Mouse (Mus musculus) kidney, postnatal 4 days (tissue): ENCODE results near the gene Asb6.

ENCODE experiments used
- DNase-seq, 2 experiments: peaks; one replicate each; pipeline ENCODE4 v3.0.0; 2021; ENCODE audit warnings: mixed read lengths in 2 of 2

The Asb6 gene

DNA sequence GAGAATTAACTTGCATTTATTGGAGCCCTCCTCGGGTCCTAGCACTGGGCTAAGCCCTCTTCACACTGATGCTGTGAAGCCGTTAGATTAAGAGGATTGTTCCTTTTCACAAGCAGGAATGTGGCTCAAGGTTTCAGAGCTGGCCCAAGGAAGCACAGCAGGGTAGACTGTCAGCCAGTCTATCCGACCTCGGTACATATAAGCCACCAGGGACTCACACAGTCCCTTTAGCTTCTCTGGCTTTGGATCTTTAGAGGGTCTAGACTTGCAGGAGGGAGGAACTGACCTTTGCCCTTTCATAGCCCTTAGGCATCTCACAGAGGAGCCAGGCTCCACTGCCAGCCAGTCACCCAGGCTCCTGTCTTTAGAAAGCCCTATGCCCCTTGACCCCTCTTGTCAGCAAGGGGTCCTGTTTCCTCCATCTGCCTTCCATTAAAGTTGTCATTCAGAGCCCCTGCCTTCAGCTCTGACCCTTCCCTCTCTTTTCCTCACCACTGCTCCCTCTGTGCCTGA is at the start of gene Asb6:
Gene Asb6 (minus strand): TSS at position 51 of the 513 bp plus-strand sequence.
- DNase-seq = no peak

DNA sequence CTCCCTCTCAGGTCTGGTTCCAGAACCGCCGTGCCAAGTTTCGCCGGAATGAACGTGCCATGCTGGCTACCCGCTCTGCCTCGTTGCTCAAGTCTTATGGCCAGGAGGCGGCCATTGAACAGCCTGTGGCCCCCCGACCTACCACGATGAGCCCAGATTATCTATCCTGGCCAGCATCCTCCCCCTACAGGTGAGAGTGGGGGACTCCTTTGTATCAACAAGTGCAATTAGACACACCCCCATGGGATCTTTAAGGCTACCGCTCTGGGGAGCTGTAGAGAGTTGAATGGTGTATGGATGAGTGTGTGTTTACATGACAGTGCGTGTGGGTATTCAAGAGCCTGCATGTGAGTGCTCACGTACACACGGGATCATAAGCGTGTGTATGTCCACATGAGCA is 49.3 kb upstream of the Asb6 start:
- DNase-seq = no peak

DNA sequence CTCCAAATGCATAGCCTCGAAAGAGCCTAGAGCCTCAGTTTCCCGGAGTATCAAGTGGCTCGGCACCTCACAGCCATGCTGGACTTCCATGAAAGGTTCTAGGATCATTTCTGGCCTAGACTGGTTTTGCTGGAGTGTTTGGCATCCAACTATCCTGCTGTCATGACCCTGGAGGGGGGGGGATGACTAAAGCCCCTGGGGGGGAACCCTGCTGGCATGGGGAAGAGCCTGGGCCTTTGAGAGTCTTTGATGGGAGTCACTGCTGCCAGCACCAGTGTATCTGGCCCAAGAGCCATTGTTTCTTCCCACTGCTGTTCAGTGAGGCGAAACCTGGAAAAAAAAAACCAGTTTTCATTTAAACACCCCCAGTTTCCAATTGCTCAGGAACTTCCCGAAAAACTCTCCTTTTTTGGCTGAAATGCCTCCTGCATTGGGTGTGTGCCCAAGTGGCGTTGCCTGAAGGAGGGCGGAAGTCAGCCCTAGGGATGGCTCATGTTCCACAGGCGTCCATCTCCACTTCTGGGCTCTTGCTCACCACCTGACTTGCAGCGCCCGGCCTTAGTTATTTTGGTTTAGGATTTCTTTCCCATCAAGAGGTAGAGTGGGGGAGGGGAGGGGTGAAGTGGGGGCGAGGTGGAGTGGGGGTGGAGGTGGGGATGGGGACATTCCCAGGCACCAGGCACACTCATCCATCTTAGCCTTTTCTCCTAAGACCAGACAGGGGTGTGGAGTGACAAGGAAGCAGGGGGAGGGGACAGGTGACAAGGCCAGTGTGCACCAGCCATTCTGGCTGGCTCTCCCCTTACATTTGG is 45.7 kb upstream of the Asb6 start:
- DNase-seq = no peak

DNA sequence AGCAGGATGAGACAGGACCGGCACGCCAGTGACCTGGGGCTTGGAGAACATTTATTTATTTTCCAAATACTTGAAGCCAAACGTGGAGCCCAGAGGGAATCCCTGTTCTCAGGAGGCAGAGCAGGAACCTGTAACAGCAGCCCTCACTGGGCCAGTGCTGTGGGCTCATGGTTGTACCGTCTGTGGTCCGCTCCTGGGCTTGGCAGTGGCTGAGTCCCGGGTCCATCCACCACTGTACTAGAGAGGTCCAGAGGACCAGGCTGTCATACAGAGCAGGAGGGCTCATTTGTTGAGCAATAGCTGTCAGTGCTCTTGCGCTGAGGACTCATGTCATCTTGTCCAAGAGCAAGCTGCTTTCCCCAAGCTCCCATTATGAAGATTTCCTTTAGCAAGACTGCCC is 45.0 kb upstream of the Asb6 start:
- DNase-seq = no peak

DNA sequence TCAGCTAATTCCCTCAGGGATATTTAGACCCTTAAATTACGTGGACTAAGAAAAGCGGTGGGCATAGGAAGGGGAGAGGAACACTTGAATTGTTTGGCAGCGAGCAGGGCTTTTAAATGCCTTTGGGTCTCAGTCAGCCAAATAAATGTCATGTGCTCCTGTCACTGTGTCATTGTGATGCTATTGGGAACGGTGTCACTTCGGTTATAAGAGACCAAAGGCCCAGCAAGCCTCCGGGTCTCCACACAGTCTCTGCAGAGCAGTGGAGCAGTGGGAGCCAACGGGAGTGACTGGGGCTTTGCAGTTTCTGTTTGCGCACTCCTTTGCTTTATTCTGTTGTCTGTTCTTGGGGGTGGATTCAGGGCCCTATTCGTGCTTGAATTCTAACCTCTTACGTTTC is 44.3 kb upstream of the Asb6 start:
- no peak for DNase-seq

DNA sequence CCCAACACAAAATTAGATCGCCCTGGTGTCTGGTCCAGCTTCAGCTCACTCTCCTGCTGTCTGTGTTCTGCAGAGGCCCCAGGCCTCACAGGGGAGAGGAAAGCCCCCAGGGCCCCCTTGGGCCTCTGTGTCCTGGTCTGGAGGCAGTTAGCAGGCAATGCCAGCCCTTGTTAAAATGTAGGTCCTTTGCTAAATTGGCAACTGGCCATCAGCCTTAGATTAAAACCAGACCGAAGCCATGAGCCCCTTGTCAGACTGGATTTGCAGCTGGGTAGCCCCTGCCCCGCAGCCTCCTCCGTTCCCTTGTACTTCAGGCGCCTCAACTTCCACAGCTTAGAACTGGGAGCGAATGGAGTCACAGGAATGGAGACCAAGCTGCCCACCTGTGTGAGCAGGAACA is 42.5 kb upstream of the Asb6 start:
- no peak for DNase-seq

DNA sequence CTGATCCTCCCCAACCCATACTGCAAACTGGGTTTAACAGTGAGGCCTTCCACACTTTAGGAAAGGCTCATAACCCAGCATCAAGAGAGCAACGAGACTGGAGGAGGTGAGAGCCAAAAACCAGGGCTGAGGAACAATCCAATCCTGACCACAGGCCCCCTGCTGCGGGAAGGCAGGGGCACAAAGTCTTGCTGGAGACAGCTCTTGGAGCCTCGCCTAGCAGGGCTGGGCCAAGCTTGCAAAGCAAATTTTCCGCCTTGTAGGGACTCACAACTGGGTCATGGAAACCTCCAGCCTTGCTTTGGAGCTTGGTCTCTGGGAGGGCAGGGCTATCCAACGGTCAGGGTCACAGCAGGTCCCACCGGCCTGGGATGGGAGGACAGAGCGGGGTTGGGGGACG is 40.7 kb upstream of the Asb6 start:
- peak in 1 of 2 experiments; percentile 40 for DNase-seq

DNA sequence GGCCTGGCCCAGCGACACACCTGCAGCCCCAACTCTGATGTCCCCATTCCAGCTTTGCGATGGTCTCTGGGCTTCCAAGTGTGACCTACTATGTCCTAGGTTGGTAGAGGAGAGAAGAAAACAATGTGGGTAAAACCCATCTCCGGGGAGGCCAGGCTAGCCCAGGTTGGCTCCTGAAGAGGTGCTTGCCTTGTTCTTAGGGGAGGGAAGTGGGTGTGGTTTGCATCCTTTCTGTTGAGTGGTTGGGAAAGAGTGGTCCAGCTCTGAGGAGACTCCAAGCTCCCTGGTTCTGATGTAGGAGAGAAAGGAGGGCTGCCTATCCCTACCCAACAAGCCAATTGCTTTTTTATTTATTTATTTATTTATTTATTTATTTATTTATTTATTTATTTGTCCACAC is 35.3 kb upstream of the Asb6 start:
- DNase-seq = no peak

DNA sequence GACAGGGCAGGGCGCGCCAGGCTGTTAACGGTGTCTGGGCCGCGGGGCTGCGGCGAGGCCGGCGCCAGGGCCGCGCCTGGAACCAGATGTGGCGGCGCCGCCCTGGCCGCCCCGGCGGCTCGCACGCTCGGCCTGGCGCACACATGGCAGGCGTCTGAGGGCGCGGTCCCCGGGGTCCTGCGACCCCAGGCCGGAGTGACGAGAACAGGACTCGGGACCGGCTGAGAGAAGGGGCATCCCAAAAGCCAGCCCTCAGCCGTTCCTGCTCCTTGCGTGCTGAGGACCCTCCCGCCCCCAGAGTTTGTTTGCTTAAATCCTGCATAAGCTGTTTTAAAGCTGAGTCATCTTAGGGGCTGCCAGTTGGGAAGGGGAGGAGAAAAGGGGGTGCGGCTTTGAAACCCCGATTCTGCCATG is 34.8 kb upstream of the Asb6 start:
- DNase-seq = peak in 1 of 2 experiments; percentile 41

DNA sequence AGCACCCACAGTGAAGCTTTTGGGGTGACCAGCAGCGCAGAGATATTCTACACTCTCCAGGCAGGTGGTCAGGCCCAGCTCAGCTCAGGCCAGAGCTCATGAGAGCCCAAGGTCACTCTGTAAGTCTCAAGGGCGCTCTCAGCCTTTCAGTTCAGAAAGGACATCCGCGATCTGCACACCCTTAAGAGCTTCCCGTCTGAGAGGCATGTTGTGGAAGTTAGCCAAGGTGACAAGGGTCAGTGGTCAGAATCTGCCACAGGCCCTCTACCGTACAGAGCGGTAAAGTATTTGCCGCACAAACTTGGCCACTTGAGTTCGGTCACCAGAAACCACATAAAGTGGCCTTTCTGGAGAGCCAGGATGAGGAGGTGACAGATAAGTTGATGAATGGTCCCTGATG is 33.4 kb upstream of the Asb6 start:
- peak; percentile 41 to 50 for DNase-seq

DNA sequence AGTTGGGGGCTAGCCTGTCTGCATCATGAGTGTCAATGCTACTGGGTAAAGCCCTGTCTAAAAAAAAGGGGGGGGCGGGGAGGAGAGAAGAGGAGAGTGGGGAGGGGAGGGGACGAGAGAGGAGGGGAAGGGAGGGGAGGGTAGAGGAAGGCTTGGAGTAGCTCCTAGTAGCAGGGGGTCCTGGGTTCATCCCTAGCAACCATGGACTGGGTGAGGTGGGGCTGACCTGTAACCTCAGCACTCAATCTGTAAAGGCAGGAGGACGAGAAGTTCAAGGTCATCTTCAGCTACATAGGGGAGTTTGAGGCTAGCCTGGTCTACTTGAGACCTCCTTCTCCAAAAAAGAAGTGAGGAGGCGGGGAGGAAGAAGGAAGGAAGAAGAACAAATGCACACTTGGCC is 31.9 kb upstream of the Asb6 start:
- DNase-seq = no peak

DNA sequence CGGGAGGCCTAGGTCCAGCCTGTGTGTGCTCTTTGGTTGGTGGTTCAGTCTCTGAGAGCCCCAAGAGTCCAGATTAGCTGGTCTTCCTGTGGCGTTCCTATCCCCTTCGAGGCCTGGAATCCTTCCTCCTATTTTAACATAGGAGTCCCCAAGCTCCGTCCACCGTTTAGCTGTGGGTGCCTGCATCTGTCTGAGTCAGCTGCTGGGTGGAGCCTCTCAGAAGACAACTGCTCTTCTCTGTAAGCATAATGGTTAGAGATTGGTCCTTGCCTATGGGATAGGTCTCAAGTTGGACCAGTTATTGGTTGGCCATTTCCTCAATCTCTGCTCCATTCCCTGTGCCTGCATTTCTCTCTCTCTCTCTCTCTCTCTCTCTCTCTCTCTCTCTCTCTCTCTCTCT is 29.6 kb upstream of the Asb6 start:
- no peak for DNase-seq

DNA sequence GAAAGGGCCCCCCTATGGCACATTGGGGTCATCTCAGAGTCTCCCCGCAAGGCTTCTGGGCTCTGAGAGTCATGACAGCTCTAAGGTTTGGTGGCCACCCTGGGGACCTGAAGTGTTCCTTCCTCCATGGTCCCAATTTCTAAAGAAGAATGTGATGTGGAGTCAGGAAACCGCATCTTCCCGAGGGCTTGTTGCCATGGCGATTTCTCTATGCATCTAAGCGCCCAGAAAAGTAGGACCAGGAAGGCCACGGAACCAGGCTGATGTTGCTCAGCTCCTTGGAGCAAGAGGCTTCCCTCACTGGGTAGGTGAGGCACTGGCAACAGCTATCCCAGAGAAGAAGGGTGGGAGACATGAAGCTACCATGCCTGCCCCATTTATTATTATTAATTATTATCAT is 26.9 kb upstream of the Asb6 start:
- no peak for DNase-seq

DNA sequence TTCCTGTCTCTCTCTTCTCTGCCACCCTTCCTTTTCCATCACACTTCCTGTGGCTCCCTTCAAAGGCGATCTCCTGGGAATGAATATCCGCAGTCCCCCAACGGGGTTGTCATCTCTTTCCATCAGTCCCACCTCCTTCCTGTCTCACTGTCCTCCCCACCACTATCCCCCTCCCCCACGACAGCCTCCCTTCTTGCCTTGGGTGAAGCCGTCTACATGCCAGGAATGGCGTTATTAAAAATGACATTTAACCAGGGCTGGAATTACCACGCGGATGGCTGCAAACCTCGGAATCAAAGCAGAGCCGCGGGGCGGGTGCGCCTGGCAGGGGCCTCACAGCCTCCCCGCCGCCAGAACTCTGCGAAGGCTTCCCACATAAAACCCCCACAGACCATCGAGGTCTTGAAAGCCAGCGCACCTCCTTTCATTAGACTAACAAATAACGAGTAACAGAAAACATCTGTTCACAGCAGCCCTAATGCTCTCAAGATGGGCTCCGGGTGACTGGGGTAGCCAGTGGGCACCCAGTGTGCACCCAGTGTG is 22.7 kb upstream of the Asb6 start:
- DNase-seq = peak in 1 of 2 experiments; percentile 38

DNA sequence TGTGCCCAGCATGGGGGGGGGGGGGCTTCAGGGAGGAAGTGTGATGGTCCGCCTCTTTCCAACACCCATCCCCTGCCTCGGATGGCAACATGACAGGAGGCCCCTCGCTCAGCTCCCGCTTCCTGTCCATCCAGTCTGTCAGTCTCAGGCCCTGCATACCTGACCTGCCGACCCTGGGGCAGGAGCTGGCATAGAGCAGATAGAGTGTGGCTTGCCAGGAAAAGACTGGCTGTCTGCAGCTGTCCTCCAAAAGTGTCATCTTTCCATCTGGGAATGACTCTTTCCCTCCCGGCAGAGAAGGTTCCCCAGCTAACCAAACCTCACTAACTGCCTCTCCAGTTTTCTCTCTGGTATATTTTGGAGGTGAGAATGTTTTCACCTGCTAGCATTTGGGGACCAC is 20.4 kb upstream of the Asb6 start:
- no peak for DNase-seq

DNA sequence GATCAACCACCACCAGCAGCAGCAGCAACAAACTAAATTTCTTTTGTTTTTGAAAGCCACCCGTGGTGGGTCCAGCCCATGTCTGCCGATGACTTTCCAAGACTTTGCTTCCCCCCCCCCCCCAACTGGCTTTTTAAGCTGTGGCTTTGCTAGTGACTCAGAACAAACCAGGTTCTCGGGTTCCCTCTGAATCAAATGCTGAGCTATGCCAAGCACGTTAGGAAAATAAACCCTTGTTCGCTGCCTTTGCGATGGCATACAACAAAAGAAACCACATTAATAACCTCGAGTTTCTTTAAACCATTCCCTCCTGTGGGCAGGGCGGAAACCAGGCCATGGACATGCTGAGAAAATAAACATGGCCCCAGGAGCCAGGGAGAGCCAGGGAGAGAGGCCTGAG is 18.1 kb upstream of the Asb6 start:
- DNase-seq = no peak

DNA sequence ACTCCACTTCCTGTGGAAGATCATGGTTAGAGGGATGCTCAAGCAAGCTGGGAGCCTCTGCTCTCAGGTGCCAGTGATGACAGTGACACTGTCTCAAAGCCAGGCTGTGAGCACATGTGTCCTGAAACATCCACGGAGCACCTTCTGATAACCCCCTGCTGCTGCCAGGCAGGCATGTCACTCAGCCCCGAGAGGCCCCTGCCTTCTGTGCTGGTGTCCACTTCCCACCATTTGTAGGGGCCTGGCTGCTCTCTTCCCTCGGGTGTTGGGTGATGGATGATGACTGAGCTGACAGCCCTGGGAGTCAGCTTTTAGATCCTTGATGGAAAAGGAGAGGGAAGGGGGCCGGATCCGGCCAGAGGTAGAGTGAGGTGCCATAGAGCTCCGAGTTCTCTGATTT is 16.6 kb upstream of the Asb6 start:
- no peak for DNase-seq

DNA sequence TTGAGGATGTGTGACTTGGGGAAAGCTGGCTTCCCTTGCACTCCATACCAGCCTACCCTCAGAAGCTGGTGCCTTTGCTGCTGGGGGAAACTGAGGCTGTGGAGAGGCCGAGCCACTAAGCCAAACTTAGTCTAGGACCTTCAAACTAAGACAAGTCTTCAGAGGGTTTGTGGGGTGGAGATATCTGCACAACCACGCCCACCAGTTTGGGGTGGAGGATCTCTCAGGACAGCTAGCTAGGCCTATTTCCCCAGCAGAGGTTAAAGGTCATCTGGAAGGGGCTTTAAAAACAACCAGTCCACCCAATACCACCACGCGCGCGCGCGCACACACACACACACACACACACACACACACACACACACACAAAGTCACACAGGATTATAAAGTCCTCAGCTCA is 16.1 kb upstream of the Asb6 start:
- no peak for DNase-seq

DNA sequence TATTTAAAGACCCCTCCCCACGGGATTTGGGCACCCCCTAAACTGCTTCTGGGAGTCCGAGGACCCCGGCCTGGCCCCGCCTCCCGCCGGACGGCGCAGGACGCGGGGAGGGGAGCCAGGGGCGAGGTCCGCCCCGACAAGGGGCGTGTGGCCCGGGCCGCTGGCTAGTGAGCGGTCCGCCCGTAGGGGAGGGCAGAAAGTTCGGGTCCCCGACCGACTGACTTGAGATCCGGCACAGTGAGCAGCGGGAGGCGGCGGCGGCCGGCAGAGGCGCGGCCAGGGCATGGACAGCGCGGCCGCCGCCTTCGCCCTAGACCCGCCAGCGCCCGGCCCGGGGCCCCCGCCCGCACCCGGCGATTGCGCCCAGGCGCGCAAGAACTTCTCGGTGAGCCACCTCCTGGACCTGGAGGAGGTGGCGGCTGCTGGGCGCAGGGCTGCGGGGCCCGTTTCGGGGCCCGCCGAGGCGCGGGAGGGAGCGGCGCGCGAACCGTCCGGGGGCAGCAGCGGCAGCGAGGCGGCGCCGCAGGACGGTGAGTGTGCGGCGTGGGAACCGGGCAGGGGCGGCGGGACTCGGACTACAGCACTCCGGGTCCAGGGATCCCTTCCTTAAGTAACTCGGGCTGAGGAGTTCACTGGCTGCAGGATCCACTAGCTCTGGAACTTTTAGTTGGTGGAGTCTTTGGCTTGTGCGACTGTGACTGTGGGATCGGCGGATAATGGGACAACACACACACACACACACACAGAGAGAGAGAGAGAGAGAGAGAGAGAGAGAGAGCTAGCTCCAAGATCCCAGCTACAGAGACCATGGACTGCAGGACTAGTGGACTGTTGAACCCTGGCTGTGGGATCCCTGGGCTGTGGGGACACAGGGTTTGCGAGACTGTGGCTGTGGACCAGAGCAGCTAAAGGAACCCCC is 15.3 kb upstream of the Asb6 start:
- peak; percentile 62 to 72 for DNase-seq

DNA sequence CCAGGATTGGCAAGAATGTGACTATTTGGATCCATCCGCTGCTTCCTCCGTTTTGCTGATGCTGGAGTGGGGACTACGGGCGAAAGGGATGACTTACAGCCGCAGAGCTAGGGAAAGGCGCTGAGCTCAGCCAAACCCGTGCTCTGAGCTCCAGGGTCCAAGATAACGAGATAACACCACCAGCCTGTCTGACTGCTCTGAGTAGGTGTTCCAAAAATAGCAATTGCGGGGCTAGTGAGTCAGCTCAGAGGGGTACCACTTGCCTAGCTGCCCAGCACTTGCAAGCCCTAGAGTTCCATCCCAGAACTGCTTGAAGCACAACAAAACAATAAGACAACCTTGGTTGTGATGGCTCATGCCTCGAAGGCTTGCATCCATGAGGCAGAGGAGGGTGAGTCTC is 12.5 kb upstream of the Asb6 start:
- DNase-seq = no peak

DNA sequence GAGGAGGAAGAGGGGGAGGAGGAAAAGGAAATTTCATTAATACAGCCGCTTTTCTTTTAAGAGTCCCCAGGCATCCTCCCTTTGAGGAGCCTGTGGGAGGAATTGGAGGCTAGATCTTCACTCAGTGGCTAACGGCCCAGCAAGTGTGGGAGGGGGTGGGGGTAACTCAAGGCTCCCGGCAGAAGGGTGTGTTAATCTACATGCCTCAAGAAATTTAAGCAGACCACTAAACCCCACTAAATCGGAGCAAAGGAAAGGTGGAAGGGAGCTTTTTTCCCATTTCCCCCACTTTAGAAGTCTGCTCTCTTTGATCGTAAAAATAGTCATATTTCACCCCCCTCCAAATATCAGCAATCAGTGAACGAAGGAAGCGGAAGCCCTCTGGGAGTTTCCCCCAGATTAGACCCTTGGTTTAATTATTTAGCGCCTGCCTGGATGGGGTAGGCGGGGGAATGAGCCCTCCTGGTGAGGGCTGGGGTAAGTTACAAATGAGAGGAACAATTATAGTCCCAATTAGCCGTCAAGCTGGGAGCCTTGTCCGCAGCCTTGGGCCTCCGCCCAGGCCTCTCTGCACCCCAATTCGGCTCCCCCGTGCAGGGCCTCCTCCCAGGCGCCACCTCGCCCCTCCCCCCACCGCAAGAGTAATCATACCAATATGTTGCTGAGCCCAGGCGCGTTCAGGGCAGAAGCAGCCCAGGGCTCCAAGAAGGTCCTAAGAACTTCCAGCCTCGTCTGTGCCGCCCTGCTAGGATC is 6.3 kb upstream of the Asb6 start:
- peak; percentile 56 to 69 for DNase-seq

DNA sequence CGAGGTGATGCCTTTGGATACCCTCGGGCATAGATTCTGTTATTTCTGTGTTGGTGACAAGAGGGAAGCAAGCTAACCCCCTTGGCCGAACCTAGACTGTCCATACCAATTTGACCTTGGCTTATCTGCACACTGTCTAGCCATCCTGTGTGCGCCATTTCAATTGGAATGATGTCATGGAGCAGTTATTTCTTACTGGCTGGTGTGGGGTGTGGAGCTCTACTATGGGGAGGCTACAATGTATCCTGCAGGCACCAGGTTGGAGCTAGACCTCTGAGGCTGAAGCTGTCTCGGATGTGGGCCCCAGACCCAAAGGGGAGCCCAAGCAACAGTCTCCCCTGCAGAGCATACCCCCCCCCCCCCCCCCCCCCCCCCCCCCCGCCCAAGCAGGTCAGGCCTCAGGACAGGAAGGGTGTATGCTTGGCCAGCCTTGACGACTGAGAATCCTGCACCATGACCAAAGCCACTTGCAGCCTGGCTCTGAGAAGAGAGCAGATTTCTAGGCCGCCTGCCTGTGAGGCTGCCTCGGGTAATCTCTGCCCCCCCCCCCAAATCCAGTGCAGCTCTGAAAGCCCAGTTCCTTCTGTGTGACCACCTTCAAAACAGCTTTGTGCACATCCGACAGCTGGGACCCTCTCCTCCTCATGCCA is 4.4 kb upstream of the Asb6 start, which contains the start of gene Prrx2:
Gene Prrx2 (plus strand): TSS at position 600 of the 650 bp plus-strand sequence.
- no peak for DNase-seq
